Mouse (Mus musculus) stomach, embryonic 15.5 days (tissue): ENCODE measurements at regions not wholly inside any gene's neighbourhood (a gene's known extent, or its start where the extent isn't known, plus 50 kb on each side); places are given as distances from the start of the nearest gene placed in this dataset.

Experiments used
- ATAC-seq: fragments of 200-750 bp; cut with Nextera tagmentation; 2 replicates; pipeline ENCODE4 v1.8.0; 2017; ENCODE audit warnings: low read depth, moderate number of reproducible peaks, moderate TSS enrichment; ENCODE audit not compliant: insufficient read depth, low FRiP score
- H3K27ac ChIP-seq: fragments of 300-500 bp; sonication (generic); 2 replicates; pipeline ENCODE4 v1.5.1; 2015; ENCODE audit warnings: mild to moderate bottlenecking, inconsistent platforms
- H3K27me3 ChIP-seq: fragments of 300-500 bp; sonication (generic); replicated peaks from 2 replicates; pipeline ENCODE4 v1.6.1; 2015; ENCODE audit warnings: inconsistent platforms
- H3K36me3 ChIP-seq: fragments of 300-500 bp; sonication (generic); 2 replicates; pipeline ENCODE4 v1.6.1; 2015; ENCODE audit warnings: inconsistent platforms
- H3K4me1 ChIP-seq: fragments of 300-500 bp; sonication (generic); 2 replicates; pipeline ENCODE4 v1.6.1; 2015; ENCODE audit warnings: inconsistent platforms
- H3K4me2 ChIP-seq: fragments of 300-500 bp; sonication (generic); 2 replicates; pipeline ENCODE4 v1.6.1; 2015; ENCODE audit warnings: mild to moderate bottlenecking, inconsistent platforms
- H3K4me3 ChIP-seq: fragments of 300-500 bp; sonication (generic); replicated peaks from 2 replicates; pipeline ENCODE4 v1.5.1; 2015; ENCODE audit warnings: inconsistent platforms
- H3K9ac ChIP-seq: fragments of 300-500 bp; sonication (generic); 2 replicates; pipeline ENCODE4 v1.6.1; 2015; ENCODE audit warnings: inconsistent platforms
- H3K9me3 ChIP-seq: fragments of 300-500 bp; sonication (generic); 2 replicates; pipeline ENCODE4 v1.6.1; 2016; ENCODE audit warnings: inconsistent platforms
- WGBS: fragments of 180-500 bp; shearing (Covaris S2); methylation state at CpG from one replicate; pipeline ENCODE4 v1.1.7; 2015; 5-methylcytosine and 5-hydroxymethylcytosine counted together

GRCm38 (mm10) chrX:114690857-114691256, 214.0 kb upstream of the Ube2dnl1 start:
- no peak overlapping the region for H3K4me2 ChIP-seq
- H3K9ac ChIP-seq: no peak overlapping the region
- no peak overlapping the region for H3K27ac ChIP-seq
- no peaks in the 10 kb centered on the region for H3K36me3 ChIP-seq
- no peak overlapping the region for H3K4me3 ChIP-seq
- no peaks in the 10 kb centered on the region for H3K4me1 ChIP-seq
- no peak for ATAC-seq
- H3K27me3 ChIP-seq: no peaks in the 10 kb centered on the region
- H3K9me3 ChIP-seq: no peaks in the 10 kb centered on the region
- 56% methylated on average over 4 of the region's 4 CpGs for WGBS

- H3K36me3 ChIP-seq: no peaks in the 10 kb centered on the region
- no peak overlapping the region for H3K27ac ChIP-seq
- 0 out of 2 replicates have a peak, but pooled peaks have one; percentile 31 for ATAC-seq
- no peaks in the 10 kb centered on the region for H3K9me3 ChIP-seq
- no peaks in the 10 kb centered on the region for H3K4me1 ChIP-seq
- H3K27me3 ChIP-seq: no peaks in the 10 kb centered on the region
- H3K9ac ChIP-seq: no peak overlapping the region
- no peak overlapping the region for H3K4me2 ChIP-seq
- H3K4me3 ChIP-seq: no peak overlapping the region
- 35% methylated on average over 2 of the region's 2 CpGs for WGBS
Measured at GRCm38 (mm10) chrX:114694540-114694939, 210.3 kb upstream of the Ube2dnl1 start.

GRCm38 (mm10) chrX:114728211-114728610, 176.6 kb upstream of the Ube2dnl1 start:
- Histone ChIP-seq H3K27ac (no peak overlapping the region), H3K9ac (no peak overlapping the region), H3K27me3 (no peaks in the 10 kb centered on the region), H3K36me3 (no peaks in the 10 kb centered on the region), H3K9me3 (no peaks in the 10 kb centered on the region), H3K4me2 (no peak overlapping the region), H3K4me1 (no peaks in the 10 kb centered on the region), H3K4me3 (no peak overlapping the region)
- no peak for ATAC-seq
- 55% methylated on average over 1 of the region's 1 CpGs for WGBS
